Mouse (Mus musculus) testis, adult 2 months (tissue): ENCODE results near the gene Slamf7.

Experiments
- CTCF ChIP-seq: fragments of 200-500 bp; IDR thresholded peaks from 2 replicates; pipeline ENCODE4 v1.5.1; 2012; ENCODE audit warnings: low read depth, mild to moderate bottlenecking, inconsistent platforms, low read length, moderate library complexity; ENCODE audit not compliant: control insufficient read depth, insufficient read depth, insufficient replicate concordance
- POLR2A ChIP-seq: fragments of 200-500 bp; IDR thresholded peaks from 2 replicates; pipeline ENCODE4 v1.6.1; 2012; ENCODE audit warnings: low read depth, mild to moderate bottlenecking, inconsistent platforms, low read length, moderate library complexity; ENCODE audit not compliant: control insufficient read depth

GRCm38 (mm10) chr1:171658561-171658991 lies 5.7 kb upstream of the Slamf7 start:
- no peak for TF ChIP-seq POLR2A
- TF ChIP-seq CTCF, result no peak
